Mouse (Mus musculus) MEL (cell line): ENCODE data around the gene Cdan1. TPM values are rescaled to one million over a fixed set of nuclear protein-coding genes. Genes with fewer than 3 reads are reported as not detected.

Experiments
- DNase-seq: peaks from one replicate; pipeline ENCODE4 v3.0.0; 2011; ENCODE audit warnings: low read depth, low spot score
- H3K27ac ChIP-seq: 2 replicates; pipeline ENCODE4 v1.5.1; 2012; ENCODE audit warnings: low read depth, mild to moderate bottlenecking, control low read depth, low read length, moderate library complexity; ENCODE audit not compliant: control insufficient read depth
- H3K27me3 ChIP-seq, 2 experiments: fragments of 150-350 bp in 1 of 2; sonication (generic) in 1 of 2; 2 replicates each; pipeline ENCODE4 v1.6.1; 2012; ENCODE audit warnings: low read length in 2 of 2, mild to moderate bottlenecking in 2 of 2, improper control_type of control experiment in 1 of 2, moderate library complexity in 1 of 2; ENCODE audit not compliant: insufficient read depth in 2 of 2, control insufficient read depth in 1 of 2
- H3K36me3 ChIP-seq, 2 experiments: 2 replicates each; pipeline ENCODE4 v1.6.1; 2012 to 2014; ENCODE audit warnings: low read length in 2 of 2, improper control_type of control experiment in 1 of 2, inconsistent platforms in 1 of 2, mild to moderate bottlenecking in 1 of 2; ENCODE audit not compliant: insufficient read depth in 2 of 2, control insufficient read depth in 1 of 2
- H3K4me1 ChIP-seq, 2 experiments: fragments of 150-350 bp in 1 of 2; sonication (generic) in 1 of 2; 2 replicates each; pipeline ENCODE4 v1.6.1; 2012; ENCODE audit warnings: low read length in 2 of 2, improper control_type of control experiment in 1 of 2, mild to moderate bottlenecking in 1 of 2; ENCODE audit not compliant: insufficient read depth in 2 of 2, control insufficient read depth in 1 of 2
- H3K4me3 ChIP-seq, 2 experiments: fragments of 150-350 bp in 1 of 2; sonication (generic) in 1 of 2; 2 replicates each; pipeline ENCODE4 v1.5.1; 2012; ENCODE audit warnings: low read depth in 2 of 2, low read length in 2 of 2, mild to moderate bottlenecking in 2 of 2, moderate library complexity in 2 of 2, control low read depth in 1 of 2, improper control_type of control experiment in 1 of 2; ENCODE audit not compliant: control insufficient read depth in 1 of 2, insufficient read depth in 1 of 2
- H3K79me2 ChIP-seq: 2 replicates; pipeline ENCODE4 v1.6.1; 2012; ENCODE audit warnings: mild to moderate bottlenecking, low read length, moderate library complexity; ENCODE audit not compliant: control insufficient read depth, poor library complexity, insufficient read depth
- H3K9ac ChIP-seq: 2 replicates; pipeline ENCODE4 v1.6.1; 2012; ENCODE audit warnings: low read depth, mild to moderate bottlenecking, control low read depth, low read length, moderate library complexity; ENCODE audit not compliant: control insufficient read depth, poor library complexity, severe bottlenecking
- H3K9me3 ChIP-seq: fragments of 150-350 bp; sonication (generic); replicated peaks from 2 replicates; pipeline ENCODE4 v1.6.1; 2012; ENCODE audit warnings: mild to moderate bottlenecking, low read length, improper control_type of control experiment, moderate library complexity; ENCODE audit not compliant: insufficient read depth
- CHD1 ChIP-seq: IDR thresholded peaks from 2 replicates; pipeline ENCODE4 v1.6.1; 2012; ENCODE audit warnings: low read depth, mild to moderate bottlenecking, inconsistent platforms, low read length, improper control_type of control experiment
- CHD2 ChIP-seq: IDR thresholded peaks from 2 replicates; pipeline ENCODE4 v1.6.1; 2011; ENCODE audit warnings: low read length, improper control_type of control experiment
- ELF1 ChIP-seq: IDR thresholded peaks from 2 replicates; pipeline ENCODE4 v1.6.1; 2014; ENCODE audit warnings: low read depth, mild to moderate bottlenecking, inconsistent platforms, low read length, improper control_type of control experiment, moderate library complexity
- EP300 ChIP-seq, 2 experiments: IDR thresholded peaks; 2 replicates each; pipeline ENCODE4 v1.6.1; 2011; ENCODE audit warnings: improper control_type of control experiment in 2 of 2, low read length in 2 of 2, low read depth in 1 of 2, mild to moderate bottlenecking in 1 of 2
- ETS1 ChIP-seq: IDR thresholded peaks from 2 replicates; pipeline ENCODE4 v1.6.1; 2012; ENCODE audit warnings: low read depth, mild to moderate bottlenecking, inconsistent platforms, low read length, improper control_type of control experiment, moderate library complexity
- GABPA ChIP-seq: IDR thresholded peaks from 2 replicates; pipeline ENCODE4 v1.6.1; 2012; ENCODE audit warnings: low read depth, mild to moderate bottlenecking, inconsistent platforms, low read length, improper control_type of control experiment, moderate library complexity
- GATA1 ChIP-seq: IDR thresholded peaks from 2 replicates; pipeline ENCODE4 v1.6.1; 2011; ENCODE audit warnings: low read depth, low read length, improper control_type of control experiment
- JUND ChIP-seq: IDR thresholded peaks from 2 replicates; pipeline ENCODE4 v1.6.1; 2011; ENCODE audit warnings: low read depth, mild to moderate bottlenecking, improper control_type of control experiment, low read length
- MAFK ChIP-seq: IDR thresholded peaks from 2 replicates; pipeline ENCODE4 v1.6.1; 2011; ENCODE audit warnings: low read depth, mild to moderate bottlenecking, low read length, improper control_type of control experiment, borderline replicate concordance
- MAX ChIP-seq: IDR thresholded peaks from 2 replicates; pipeline ENCODE4 v1.6.1; 2011; ENCODE audit warnings: low read length, improper control_type of control experiment
- MEF2A ChIP-seq: IDR thresholded peaks from 2 replicates; pipeline ENCODE4 v1.6.1; 2014; ENCODE audit warnings: low read depth, mild to moderate bottlenecking, inconsistent platforms, low read length, improper control_type of control experiment; ENCODE audit not compliant: poor library complexity, insufficient replicate concordance, severe bottlenecking; ENCODE audit errors: extremely low read depth
- MXI1 ChIP-seq: IDR thresholded peaks from 2 replicates; pipeline ENCODE4 v1.6.1; 2011; ENCODE audit warnings: mild to moderate bottlenecking, low read depth, low read length, improper control_type of control experiment
- MYB ChIP-seq: IDR thresholded peaks from 2 replicates; pipeline ENCODE4 v1.6.1; 2011; ENCODE audit warnings: mild to moderate bottlenecking, low read depth, low read length, improper control_type of control experiment
- MYC ChIP-seq: IDR thresholded peaks from 2 replicates; pipeline ENCODE4 v1.6.1; 2011; ENCODE audit warnings: low read depth, mild to moderate bottlenecking, low read length, improper control_type of control experiment, moderate library complexity
- NRF1 ChIP-seq: IDR thresholded peaks from 2 replicates; pipeline ENCODE4 v1.6.1; 2014; ENCODE audit warnings: low read depth, mild to moderate bottlenecking, inconsistent platforms, low read length, improper control_type of control experiment, moderate library complexity; ENCODE audit not compliant: poor library complexity, insufficient read depth, severe bottlenecking
- RAD21 ChIP-seq: IDR thresholded peaks from 2 replicates; pipeline ENCODE4 v1.6.1; 2011; ENCODE audit warnings: mild to moderate bottlenecking, low read depth, low read length, improper control_type of control experiment
- TBP ChIP-seq: IDR thresholded peaks from 2 replicates; pipeline ENCODE4 v1.8.0; 2011; ENCODE audit warnings: low read depth, low read length, improper control_type of control experiment
- TCF12 ChIP-seq: IDR thresholded peaks from 2 replicates; pipeline ENCODE4 v1.6.1; 2014; ENCODE audit warnings: low read depth, mild to moderate bottlenecking, inconsistent platforms, low read length, improper control_type of control experiment, moderate library complexity
- USF1 ChIP-seq: IDR thresholded peaks from 2 replicates; pipeline ENCODE4 v1.6.1; 2014; ENCODE audit warnings: low read depth, mild to moderate bottlenecking, inconsistent platforms, low read length, improper control_type of control experiment, moderate library complexity
- ZC3H11A ChIP-seq: IDR thresholded peaks from 2 replicates; pipeline ENCODE4 v1.6.1; 2012; ENCODE audit warnings: low read depth, mild to moderate bottlenecking, inconsistent platforms, low read length, improper control_type of control experiment
- polyA plus RNA-seq, 2 experiments: library from polyadenylated mRNA; stranded (reverse) in 1 of 2; unstranded in 1 of 2; fragments of >175 nt in 1 of 2; fragments of >200 nt in 1 of 2; gene quantifications; 2 replicates each; pipeline versions ENCODE4 v1.2.1 to v1.2.4; 2012; ENCODE audit warnings: low replicate concordance in 2 of 2, low read depth in 1 of 2; ENCODE audit not compliant: insufficient read length in 2 of 2, insufficient read depth in 1 of 2, missing spikeins in 1 of 2
- total RNA-seq: library from RNA; depleted of rRNA; stranded (reverse); fragments of 300-350 nt; gene quantifications from 2 replicates; pipeline ENCODE4 v1.2.3, GENCODE M21; 2012

Cdan1 gene
- total and polyA plus RNA-seq, 3 experiments, result 10.9 to 27.6 TPM; not detected in 1

- Histone ChIP-seq H3K36me3 (peaks cover 0 to 5% of the 10 kb centered on the region in 2 experiments; a peak in 2 of 4 replicates), H3K9me3 (no peaks in the 10 kb centered on the region), H3K9ac (no peak overlapping the region), H3K4me1 (no peaks in the 10 kb centered on the region), H3K27ac (no peak overlapping the region), H3K4me3 (no peak overlapping the region), H3K79me2 (no peaks in the 10 kb centered on the region), H3K27me3 (no peaks in the 10 kb centered on the region)
- TF ChIP-seq MYC (no peak), ZC3H11A (no peak), MXI1 (no peak), TBP (no peak)
- DNase-seq, result no peak
These were observed 23.3 kb upstream of the Cdan1 start for GRCm38 (mm10) chr2:120873192-120873591.

GRCm38 (mm10) chr2:120871447-120872336, 21.8 kb upstream of the Cdan1 start:
- no peak overlapping the region for H3K9ac ChIP-seq
- no peaks in the 10 kb centered on the region for H3K9me3 ChIP-seq
- DNase-seq, result no peak
- no peaks in the 10 kb centered on the region for H3K4me1 ChIP-seq
- TF ChIP-seq MAX, result no peak
- no peak for TF ChIP-seq CHD2
- no peak for TF ChIP-seq MEF2A
- TF ChIP-seq USF1, result no peak
- TF ChIP-seq ZC3H11A, result no peak
- TF ChIP-seq MYB, result no peak
- TF ChIP-seq TBP, result no peak
- TF ChIP-seq ETS1, result no peak
- no peak for TF ChIP-seq NRF1
- TF ChIP-seq MYC, result no peak
- TF ChIP-seq GATA1, result no peak
- TF ChIP-seq RAD21, result no peak
- no peak for TF ChIP-seq CHD1
- no peak for TF ChIP-seq JUND
- no peak for TF ChIP-seq ELF1
- TF ChIP-seq GABPA, result no peak
- TF ChIP-seq MXI1, result no peak
- TF ChIP-seq EP300 (IDR thresholded peaks at IDR 0.05; ENCODE audit: low read depth in 1 of 2, low read length in 2 of 2), result no peak
- TF ChIP-seq MAFK, result no peak
- TF ChIP-seq TCF12, result no peak
- H3K36me3 ChIP-seq, result peaks cover 0 to 5% of the 10 kb centered on the region in 2 experiments; a peak in 2 of 4 replicates
- no peaks in the 10 kb centered on the region for H3K79me2 ChIP-seq
- no peak overlapping the region for H3K4me3 ChIP-seq
- H3K27ac ChIP-seq, result no peak overlapping the region
- H3K27me3 ChIP-seq, result no peaks in the 10 kb centered on the region
